Mouse (Mus musculus) 416B (cell line): ENCODE results near the gene Rps19bp1.

Experiments
- DNase-seq: peaks from one replicate; pipeline ENCODE4 v3.0.0; 2011; ENCODE audit warnings: low read depth

Rps19bp1 gene

GRCm38 (mm10) chr15:80263610-80264575 lies at the start of gene Rps19bp1:
Rps19bp1 (minus strand) TSS chr15:80264315.
- peak; percentile 96 for DNase-seq

GRCm38 (mm10) chr15:80306146-80306545 lies 42.0 kb upstream of the Rps19bp1 start:
- no peak for DNase-seq

GRCm38 (mm10) chr15:80304188-80304587 lies 40.1 kb upstream of the Rps19bp1 start:
- no peak for DNase-seq

- no peak for DNase-seq
Observed at GRCm38 (mm10) chr15:80303779-80304178, 39.7 kb upstream of the Rps19bp1 start.

- no peak for DNase-seq
Observed at GRCm38 (mm10) chr15:80297146-80297545, 33.0 kb upstream of the Rps19bp1 start.

- DNase-seq: peak; percentile 80
Observed at GRCm38 (mm10) chr15:80289436-80289835, 25.3 kb upstream of the Rps19bp1 start.

- DNase-seq: no peak
Observed at GRCm38 (mm10) chr15:80288036-80288435, 23.9 kb upstream of the Rps19bp1 start.

- no peak for DNase-seq
Observed at GRCm38 (mm10) chr15:80286851-80287415, 22.8 kb upstream of the Rps19bp1 start, which contains the start of gene Cacna1i. Cacna1i (plus strand) TSS chr15:80287238.

- DNase-seq: peak; percentile 46
Observed at GRCm38 (mm10) chr15:80280646-80281045, 16.5 kb upstream of the Rps19bp1 start.

- DNase-seq: no peak
Observed at GRCm38 (mm10) chr15:80279053-80279452, 14.9 kb upstream of the Rps19bp1 start.

- DNase-seq: no peak
Observed at GRCm38 (mm10) chr15:80278121-80278759, 14.1 kb upstream of the Rps19bp1 start.

GRCm38 (mm10) chr15:80277625-80278024 lies 13.5 kb upstream of the Rps19bp1 start:
- peak; percentile 66 for DNase-seq

GRCm38 (mm10) chr15:80277107-80277506 lies 13.0 kb upstream of the Rps19bp1 start:
- DNase-seq: no peak

GRCm38 (mm10) chr15:80271858-80272396 lies 7.8 kb upstream of the Rps19bp1 start:
- DNase-seq: no peak

GRCm38 (mm10) chr15:80266281-80266680 lies 2.2 kb upstream of the Rps19bp1 start:
- peak; percentile 84 for DNase-seq

- DNase-seq: no peak
Observed at GRCm38 (mm10) chr15:80261100-80261499, 3.0 kb downstream of the Rps19bp1 start.

GRCm38 (mm10) chr15:80260677-80261076 lies 3.4 kb downstream of the Rps19bp1 start:
- peak; percentile 81 for DNase-seq

GRCm38 (mm10) chr15:80259406-80260045 lies 4.6 kb downstream of the Rps19bp1 start:
- no peak for DNase-seq

- peak; percentile 66 for DNase-seq
Observed at GRCm38 (mm10) chr15:80258240-80259170, 5.6 kb downstream of the Rps19bp1 start.

GRCm38 (mm10) chr15:80257602-80258239 lies 6.4 kb downstream of the Rps19bp1 start:
- DNase-seq: peak; percentile 36
